Mouse (Mus musculus) bone marrow macrophage, adult 2 months (primary cell): ENCODE results near the gene Dynll1. TPM values are rescaled to one million over a fixed set of nuclear protein-coding genes. Genes with fewer than 3 reads are reported as not detected.

Experiments
- H3K27ac ChIP-seq: 2 replicates; pipeline ENCODE4 v1.5.1; 2012; ENCODE audit warnings: low read depth, low read length; ENCODE audit not compliant: insufficient read depth
- H3K4me1 ChIP-seq: 2 replicates; pipeline ENCODE4 v1.6.1; 2012; ENCODE audit warnings: low read length; ENCODE audit not compliant: control insufficient read depth, insufficient read depth
- H3K4me3 ChIP-seq: 2 replicates; pipeline ENCODE4 v1.5.1; 2012; ENCODE audit warnings: mild to moderate bottlenecking, low read length, moderate library complexity; ENCODE audit not compliant: insufficient read depth
- CTCF ChIP-seq: IDR thresholded peaks from 2 replicates; pipeline ENCODE4 v1.5.1; 2012; ENCODE audit warnings: low read depth, mild to moderate bottlenecking, low read length, moderate library complexity
- POLR2A ChIP-seq: IDR thresholded peaks from 2 replicates; pipeline ENCODE4 v1.6.1; 2012; ENCODE audit warnings: mild to moderate bottlenecking, low read depth, low read length, borderline replicate concordance
- polyA plus RNA-seq: library from polyadenylated mRNA; stranded (reverse); fragments of >200 nt; gene quantifications from 2 replicates; pipeline ENCODE4 v1.2.4, GENCODE M21; 2012; ENCODE audit not compliant: missing spikeins, insufficient read depth, insufficient read length

Dynll1 gene
- polyA plus RNA-seq, 1 experiment = 238 TPM

DNA sequence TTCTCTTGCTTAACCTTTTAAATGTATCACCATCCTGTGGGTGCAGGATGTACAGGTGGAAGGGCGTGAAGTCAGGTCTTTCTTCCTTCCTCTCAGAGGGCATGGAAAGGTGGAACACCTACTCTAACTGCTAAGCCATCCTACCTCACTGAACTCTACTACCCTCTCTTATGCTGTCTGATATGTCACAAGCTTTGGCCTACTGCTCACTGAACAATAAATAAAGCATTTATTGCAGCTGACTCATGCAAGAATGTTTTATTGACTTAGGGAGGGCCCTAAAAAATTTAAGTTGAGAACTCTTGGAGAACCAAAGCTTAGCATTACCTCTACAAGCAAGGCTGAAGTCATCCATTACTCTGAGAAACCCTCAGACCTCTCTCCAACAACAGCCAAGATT is 30.8 kb downstream of the Dynll1 start:
- no peak for TF ChIP-seq POLR2A
- no peak for TF ChIP-seq CTCF
- H3K4me3 ChIP-seq = no peak overlapping the region
- H3K4me1 ChIP-seq = peaks cover 58% of the 10 kb centered on the region
- H3K27ac ChIP-seq = no peak overlapping the region

DNA sequence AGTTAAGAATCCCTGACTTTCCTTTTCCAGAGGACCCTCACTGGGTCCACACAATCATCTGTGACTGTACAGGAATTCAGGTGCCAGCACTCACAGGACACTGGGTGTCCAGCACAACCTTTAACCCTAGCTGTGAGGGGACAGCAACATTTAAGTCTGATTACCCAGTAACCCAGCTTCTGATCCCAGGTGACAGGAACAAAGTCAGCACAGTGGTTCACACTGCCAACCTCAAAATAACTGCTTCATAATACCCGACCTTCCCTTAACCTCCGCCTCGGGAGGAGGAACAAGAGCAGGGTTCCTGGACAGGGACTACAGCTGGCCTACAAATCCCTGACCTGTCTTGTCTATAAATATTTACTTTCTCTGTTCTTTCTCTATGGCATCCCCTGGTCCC is 32.5 kb downstream of the Dynll1 start:
- Histone ChIP-seq H3K27ac (no peak overlapping the region), H3K4me1 (peaks cover 47% of the 10 kb centered on the region), H3K4me3 (no peak overlapping the region)
- TF ChIP-seq POLR2A (no peak), CTCF (no peak)

DNA sequence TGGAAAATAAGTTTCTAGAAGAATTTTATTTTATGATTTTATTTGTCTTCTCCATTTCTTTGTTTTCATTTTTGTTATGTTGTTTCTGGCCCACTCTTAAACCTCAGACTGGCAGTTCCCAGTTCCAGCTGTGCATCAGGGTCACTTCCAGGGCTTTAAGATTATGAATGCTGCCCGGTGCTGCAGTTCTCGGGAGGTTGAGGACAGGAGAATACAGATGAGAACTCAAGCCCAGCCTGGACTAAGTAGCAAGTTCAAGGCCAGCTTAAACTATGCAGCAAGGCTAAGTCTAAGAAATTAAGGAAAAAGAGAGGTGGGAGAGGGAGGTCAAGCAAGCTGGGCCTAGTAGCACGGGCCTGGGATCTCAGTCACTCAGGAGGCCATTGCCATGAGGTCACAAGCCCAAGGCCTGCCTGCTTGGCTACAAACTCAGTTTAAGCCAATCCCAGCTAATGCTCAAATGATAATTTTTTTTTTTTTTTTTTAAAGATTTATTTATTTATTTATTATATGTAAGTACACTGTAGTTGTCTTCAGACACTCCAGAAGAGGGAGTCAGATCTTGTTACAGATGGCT is 33.2 kb downstream of the Dynll1 start:
- Histone ChIP-seq H3K4me1 (peaks cover 45% of the 10 kb centered on the region), H3K27ac (no peak overlapping the region), H3K4me3 (no peak overlapping the region)
- TF ChIP-seq CTCF = no peak
- no peak for TF ChIP-seq POLR2A

DNA sequence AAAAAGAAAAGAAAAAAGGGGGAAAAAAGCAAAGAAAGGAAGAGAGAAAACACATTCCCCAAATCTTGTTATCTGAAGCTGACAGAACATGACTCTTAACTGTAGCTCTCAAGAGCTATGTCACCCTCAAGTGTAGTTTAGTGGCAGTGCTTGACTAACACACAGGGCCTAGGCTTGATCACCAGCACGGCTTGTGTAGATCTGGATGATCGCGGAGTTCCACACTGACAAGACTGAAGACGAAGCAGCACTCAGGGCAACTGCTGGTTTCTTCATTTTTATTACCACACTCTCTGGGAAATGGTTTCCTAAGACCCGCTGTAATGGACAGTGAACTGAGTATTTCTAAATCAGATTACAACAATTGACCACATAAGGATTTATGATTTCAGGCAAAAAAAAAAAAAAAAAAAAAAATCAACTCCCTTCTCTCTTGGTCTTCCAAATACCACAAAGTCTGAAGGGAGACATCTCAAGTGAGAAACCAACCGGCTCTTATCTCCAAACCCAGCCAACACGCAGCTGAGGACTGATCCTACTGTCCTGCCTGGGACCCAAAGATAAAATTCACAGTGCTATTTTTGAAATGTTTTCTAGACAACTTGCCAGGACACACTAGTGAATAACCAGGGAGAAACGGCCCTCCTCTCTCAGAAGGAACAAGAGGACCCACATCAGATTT is 33.9 kb downstream of the Dynll1 start:
- Histone ChIP-seq H3K4me1 (peaks cover 50% of the 10 kb centered on the region), H3K27ac (no peak overlapping the region), H3K4me3 (no peak overlapping the region)
- no peak for TF ChIP-seq POLR2A
- no peak for TF ChIP-seq CTCF

DNA sequence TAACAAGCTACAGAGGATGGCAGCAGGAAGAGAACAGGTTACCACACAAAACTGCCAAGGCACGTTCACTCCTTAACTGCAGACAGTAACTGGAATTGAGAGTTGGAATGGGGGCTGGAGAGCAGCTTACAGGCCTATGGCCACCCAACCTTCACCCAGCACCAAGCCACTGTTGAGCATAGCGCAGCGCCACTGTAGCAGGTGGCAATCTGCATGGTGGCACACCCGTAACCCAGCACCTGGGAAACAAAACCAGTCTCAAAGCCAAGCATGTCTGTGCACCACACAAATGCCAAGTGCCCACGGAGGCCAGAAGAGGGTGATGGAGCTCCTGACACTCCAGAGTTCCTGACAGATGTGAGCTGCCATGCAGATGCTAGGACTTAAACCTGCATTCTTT is 34.5 kb downstream of the Dynll1 start:
- H3K4me1 ChIP-seq = peaks cover 50% of the 10 kb centered on the region
- H3K27ac ChIP-seq = no peak overlapping the region
- no peak for TF ChIP-seq CTCF
- TF ChIP-seq POLR2A = no peak
- no peak overlapping the region for H3K4me3 ChIP-seq

- Histone ChIP-seq H3K4me1 (peaks cover 38% of the 10 kb centered on the region), H3K4me3 (no peak overlapping the region)
Observed at GRCm38 (mm10) chr5:115262502-115263291, 38.1 kb downstream of the Dynll1 start.

DNA sequence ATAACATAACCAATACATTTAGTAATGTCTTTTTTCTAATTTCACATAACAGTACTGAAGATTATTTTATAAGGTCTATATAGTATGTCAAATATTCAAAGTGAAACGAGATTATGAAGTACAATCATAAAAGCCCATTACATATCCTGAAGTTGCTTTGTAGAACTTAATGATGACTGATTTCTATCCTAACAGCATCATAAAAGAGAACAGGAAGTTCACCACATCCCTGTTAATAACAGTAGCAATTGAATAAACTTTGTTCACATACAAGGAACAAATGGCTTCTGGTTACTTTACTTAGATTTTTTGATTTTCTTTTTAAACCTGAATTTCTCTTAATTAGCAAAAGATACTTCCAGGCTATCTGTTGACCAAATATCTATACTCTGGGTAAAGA is 38.9 kb downstream of the Dynll1 start:
- Histone ChIP-seq H3K4me3 (no peak overlapping the region), H3K27ac (no peak overlapping the region), H3K4me1 (peaks cover 31% of the 10 kb centered on the region)
- TF ChIP-seq CTCF (no peak), POLR2A (no peak)

More at GRCm38 (mm10) chr5:115262502-115263291, 38.1 kb downstream of the Dynll1 start:
- TF ChIP-seq POLR2A = no peak
- TF ChIP-seq CTCF = no peak
- no peak overlapping the region for H3K27ac ChIP-seq

DNA sequence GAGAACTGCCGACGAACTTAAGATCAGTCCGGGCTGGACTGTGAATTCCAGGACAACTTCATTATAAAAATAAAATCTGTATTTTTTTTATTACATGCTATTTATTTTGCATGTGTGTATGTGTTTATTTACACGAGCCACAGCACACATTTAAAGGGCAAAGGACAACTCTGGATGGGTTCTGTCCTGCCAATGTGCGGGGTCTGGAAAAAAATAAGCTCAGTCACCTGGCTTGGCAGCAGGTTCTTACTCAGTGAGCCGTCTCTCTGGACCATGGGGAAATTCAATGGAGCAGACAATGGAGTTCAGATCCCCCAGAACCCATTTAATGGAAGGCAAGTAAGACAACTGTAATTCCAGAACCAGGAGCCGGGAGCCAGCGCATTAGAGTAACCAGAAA is 39.7 kb downstream of the Dynll1 start:
- Histone ChIP-seq H3K4me3 (no peak overlapping the region), H3K27ac (no peak overlapping the region; the same call in 1 of the 2 replicates), H3K4me1 (peaks cover 24% of the 10 kb centered on the region)
- TF ChIP-seq CTCF (no peak), POLR2A (no peak)

GRCm38 (mm10) chr5:115260356-115260755 is 40.4 kb downstream of the Dynll1 start:
- peaks cover 20% of the 10 kb centered on the region for H3K4me1 ChIP-seq
- TF ChIP-seq CTCF = no peak
- no peak for TF ChIP-seq POLR2A
- H3K4me3 ChIP-seq = no peak overlapping the region
- H3K27ac ChIP-seq = peak overlapping the region; percentile 79

- Histone ChIP-seq H3K4me1 (peaks cover 14% of the 10 kb centered on the region), H3K27ac (no peak overlapping the region), H3K4me3 (no peak overlapping the region)
- TF ChIP-seq POLR2A = no peak
- no peak for TF ChIP-seq CTCF
Observed at GRCm38 (mm10) chr5:115256909-115257546, 43.8 kb downstream of the Dynll1 start.
